Mouse (Mus musculus) midbrain, embryonic 15.5 days (tissue): Measurements from ENCODE around the gene Pou2f2. TPM values are rescaled to one million over a fixed set of nuclear protein-coding genes. Genes with fewer than 3 reads are reported as not detected.
A peak's percentile ranks its signal among the peaks of the same experiment; 100 is the strongest.

ENCODE experiments used
- ATAC-seq: fragments of 200-750 bp; cut with Nextera tagmentation; replicated peaks from 2 replicates; pipeline ENCODE4 v1.8.0; 2017; ENCODE audit warnings: moderate TSS enrichment
- H3K27ac ChIP-seq: fragments of 300-500 bp; sonication (generic); 2 replicates; pipeline ENCODE4 v1.5.1; 2015; ENCODE audit warnings: mild to moderate bottlenecking, inconsistent platforms
- H3K27me3 ChIP-seq: fragments of 300-500 bp; sonication (generic); replicated peaks from 2 replicates; pipeline ENCODE4 v1.6.1; 2015; ENCODE audit warnings: inconsistent platforms
- H3K36me3 ChIP-seq: fragments of 300-500 bp; sonication (generic); replicated peaks from 2 replicates; pipeline ENCODE4 v1.6.1; 2015; ENCODE audit warnings: inconsistent platforms
- H3K4me1 ChIP-seq: fragments of 300-500 bp; sonication (generic); 2 replicates; pipeline ENCODE4 v1.6.1; 2015; ENCODE audit warnings: inconsistent platforms
- H3K4me2 ChIP-seq: fragments of 300-500 bp; sonication (generic); 2 replicates; pipeline ENCODE4 v1.6.1; 2015; ENCODE audit warnings: inconsistent platforms, mild to moderate bottlenecking, moderate library complexity
- H3K4me3 ChIP-seq: fragments of 300-500 bp; sonication (generic); 2 replicates; pipeline ENCODE4 v1.5.1; 2015; ENCODE audit warnings: mild to moderate bottlenecking, inconsistent platforms
- H3K9ac ChIP-seq: fragments of 300-500 bp; sonication (generic); 2 replicates; pipeline ENCODE4 v1.6.1; 2015; ENCODE audit warnings: mild to moderate bottlenecking, inconsistent platforms
- H3K9me3 ChIP-seq: fragments of 300-500 bp; sonication (generic); 2 replicates; pipeline ENCODE4 v1.6.1; 2016; ENCODE audit warnings: inconsistent platforms
- WGBS: fragments of 180-500 bp; shearing (Covaris S2); methylation state at CpG from one replicate; pipeline ENCODE4 v1.1.7; 2015; ENCODE audit warnings: mixed read lengths; 5-methylcytosine and 5-hydroxymethylcytosine counted together
- polyA plus RNA-seq: library from polyadenylated mRNA; unstranded; fragments of >200 nt; fragmentation: Nextera tagmentation; extraction: Ambion mirVana; gene quantifications from 2 replicates; pipeline ENCODE4 v1.2.1, GENCODE M21; 2015

Pou2f2 gene
- polyA plus RNA-seq, 1 experiment from 2014 or later = 59.1 TPM

DNA sequence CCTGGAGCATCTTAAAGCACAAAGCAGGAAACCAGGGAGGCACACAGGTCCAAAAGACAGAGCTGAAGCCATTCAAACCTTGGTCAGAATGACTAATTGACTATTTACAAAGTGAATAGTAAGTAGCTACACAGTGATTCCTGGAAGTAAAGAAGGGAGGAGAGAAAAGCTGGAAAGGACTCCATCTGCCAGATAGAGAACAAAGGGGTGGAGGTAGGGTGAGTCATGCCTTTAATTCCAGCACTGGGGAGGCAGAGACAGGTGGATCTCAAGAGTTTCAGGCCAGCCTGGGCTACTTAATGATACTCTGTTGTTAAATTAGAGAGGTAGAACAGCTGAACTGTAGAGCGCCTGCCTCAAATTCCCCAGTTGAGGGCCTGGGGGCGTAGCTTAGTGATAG, 34.6 kb upstream of the Pou2f2 start:
- Histone ChIP-seq H3K9me3 (no peaks in the 10 kb centered on the region), H3K27me3 (no peaks in the 10 kb centered on the region), H3K9ac (no peak overlapping the region), H3K4me3 (no peak overlapping the region), H3K4me1 (peaks cover 13% of the 10 kb centered on the region), H3K4me2 (no peak overlapping the region), H3K36me3 (peaks cover 24% of the 10 kb centered on the region; the same call in 1 of the 2 replicates), H3K27ac (no peak overlapping the region)
- ATAC-seq = no peak
- WGBS = 92% methylated on average over 2 of the region's 2 CpGs

DNA sequence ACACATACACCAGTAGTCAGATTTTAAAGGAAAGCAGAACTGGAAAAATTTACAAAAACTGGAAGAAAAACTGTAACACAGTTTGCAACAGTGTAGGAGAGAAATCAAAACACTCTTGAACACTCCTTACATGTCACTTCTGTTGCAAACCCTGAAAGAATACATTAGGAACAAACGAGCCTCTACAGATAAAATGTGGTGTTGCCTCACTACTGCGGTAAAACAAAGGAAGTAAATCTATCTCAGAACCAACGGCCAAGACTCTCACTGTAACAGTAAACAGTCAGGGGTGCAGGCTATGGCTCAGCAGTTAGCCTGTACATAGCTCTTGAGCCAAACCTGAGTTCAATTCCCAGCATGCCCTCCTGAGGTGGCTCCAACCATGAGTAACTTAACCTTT, 33.6 kb upstream of the Pou2f2 start:
- Histone ChIP-seq H3K4me2 (no peak overlapping the region), H3K27me3 (no peaks in the 10 kb centered on the region), H3K27ac (no peak overlapping the region), H3K9ac (no peak overlapping the region), H3K9me3 (no peaks in the 10 kb centered on the region), H3K4me3 (no peak overlapping the region), H3K36me3 (peaks cover 24% of the 10 kb centered on the region; the same call in 1 of the 2 replicates), H3K4me1 (peaks cover 5% of the 10 kb centered on the region)
- WGBS = 89% methylated on average over 3 of the region's 3 CpGs
- no peak for ATAC-seq

DNA sequence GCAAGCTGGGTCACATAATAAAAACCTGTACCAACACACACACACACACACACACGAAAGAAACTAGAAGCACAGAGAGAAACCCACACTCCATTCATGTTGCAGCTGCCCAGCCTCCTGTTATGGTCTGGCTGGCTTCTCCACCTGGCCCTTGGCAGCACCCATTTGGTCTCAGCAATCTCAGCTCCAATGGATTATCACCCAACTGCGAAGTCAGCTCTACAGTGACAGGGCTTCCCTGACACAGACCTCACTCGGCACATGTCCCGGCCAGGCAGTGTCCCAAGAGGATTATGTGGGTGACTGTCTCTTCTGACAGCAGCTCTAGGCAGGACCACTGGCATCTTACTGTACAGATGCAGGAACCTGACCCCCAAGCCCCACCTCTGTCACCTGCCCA, 31.0 kb upstream of the Pou2f2 start:
- peaks cover 24% of the 10 kb centered on the region; the same call in 1 of the 2 replicates for H3K36me3 ChIP-seq
- WGBS = 87% methylated on average over 4 of the region's 4 CpGs

DNA sequence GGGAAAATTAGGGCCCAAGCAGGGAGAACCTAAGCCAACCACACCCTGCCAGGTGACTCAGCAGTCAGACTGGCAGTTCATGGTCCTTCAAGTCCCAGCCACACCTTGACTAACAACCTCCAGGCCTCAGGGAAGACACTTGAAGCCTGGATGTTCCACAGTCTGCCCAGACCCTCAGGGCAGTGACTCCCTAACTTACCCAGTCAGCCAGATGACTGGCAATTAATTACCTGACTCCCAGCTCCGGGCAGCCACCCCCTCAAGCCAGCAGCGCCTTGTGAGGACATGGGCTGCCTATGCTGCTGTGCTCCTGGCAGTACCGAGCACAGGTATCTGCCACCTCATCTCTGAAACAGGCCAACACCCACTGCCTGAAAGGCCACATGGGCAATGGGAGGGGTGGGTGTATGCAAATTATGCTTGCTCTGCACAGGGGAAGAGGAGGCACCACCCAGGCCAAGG, 29.7 kb upstream of the Pou2f2 start:
- H3K9ac ChIP-seq = no peak overlapping the region
- H3K4me1 ChIP-seq = no peaks in the 10 kb centered on the region
- H3K4me2 ChIP-seq = no peak overlapping the region
- WGBS = 81% methylated on average over 3 of the region's 3 CpGs
- no peaks in the 10 kb centered on the region for H3K27me3 ChIP-seq
- H3K36me3 ChIP-seq = peaks cover 18% of the 10 kb centered on the region; the same call in 1 of the 2 replicates
- no peaks in the 10 kb centered on the region for H3K9me3 ChIP-seq
- no peak overlapping the region for H3K4me3 ChIP-seq
- no peak overlapping the region for H3K27ac ChIP-seq
- ATAC-seq = no peak

More for the DNA sequence above, 31.0 kb upstream of the Pou2f2 start:
- Histone ChIP-seq H3K27ac (no peak overlapping the region), H3K4me2 (no peak overlapping the region), H3K9me3 (no peaks in the 10 kb centered on the region), H3K4me3 (no peak overlapping the region), H3K4me1 (no peaks in the 10 kb centered on the region), H3K27me3 (no peaks in the 10 kb centered on the region), H3K9ac (no peak overlapping the region)
- ATAC-seq = no peak

GRCm38 (mm10) chr7:25206094-25206830, 26.7 kb upstream of the Pou2f2 start:
- no peak overlapping the region for H3K4me2 ChIP-seq
- H3K4me3 ChIP-seq = no peak overlapping the region
- no peak overlapping the region for H3K27ac ChIP-seq
- 87% methylated on average over 16 of the region's 16 CpGs for WGBS
- no peaks in the 10 kb centered on the region for H3K4me1 ChIP-seq
- H3K36me3 ChIP-seq = peaks cover 26% of the 10 kb centered on the region; the same call in 1 of the 2 replicates
- no peaks in the 10 kb centered on the region for H3K9me3 ChIP-seq
- H3K9ac ChIP-seq = no peak overlapping the region
- no peak for ATAC-seq
- no peaks in the 10 kb centered on the region for H3K27me3 ChIP-seq

DNA sequence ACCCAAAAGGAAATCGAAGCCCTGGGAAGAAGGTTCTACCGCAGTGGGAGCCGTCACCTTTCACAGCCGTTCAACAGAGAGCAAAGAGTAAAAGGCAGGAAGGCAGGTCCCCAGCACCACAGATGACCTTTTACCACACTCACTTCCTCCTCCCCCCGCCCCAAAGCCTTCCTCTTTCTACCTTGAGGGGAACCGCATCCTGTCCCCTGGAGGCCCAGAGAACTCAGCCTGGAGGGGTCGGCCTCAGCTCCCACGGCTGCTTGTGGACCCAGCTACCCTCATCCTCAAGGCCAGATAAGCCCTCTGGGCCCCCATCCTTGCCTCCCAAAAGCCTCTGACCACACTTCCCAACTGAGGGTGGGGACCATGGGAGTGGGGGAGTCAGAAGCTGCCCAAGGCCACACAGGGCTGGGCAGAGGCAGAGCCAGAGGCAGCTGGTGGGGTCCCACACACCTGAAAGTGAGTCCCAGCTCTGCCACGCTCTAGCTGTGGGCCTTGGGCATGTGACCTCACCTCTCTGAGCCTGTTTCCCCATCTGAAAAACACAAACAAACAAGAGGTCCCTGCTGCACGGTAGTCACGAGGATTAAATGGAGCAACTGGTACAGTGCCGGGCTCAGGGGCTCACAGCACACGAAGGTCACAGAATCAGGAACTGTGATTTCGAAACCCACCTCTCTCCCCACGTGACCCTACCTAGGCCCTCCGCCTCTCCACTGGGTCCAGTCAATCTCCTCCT, 26.0 kb upstream of the Pou2f2 start:
- peaks cover 20% of the 10 kb centered on the region; the same call in 1 of the 2 replicates for H3K36me3 ChIP-seq
- H3K27me3 ChIP-seq = no peaks in the 10 kb centered on the region
- no peak overlapping the region for H3K27ac ChIP-seq
- H3K4me1 ChIP-seq = no peaks in the 10 kb centered on the region
- no peak overlapping the region for H3K4me2 ChIP-seq
- H3K9me3 ChIP-seq = no peaks in the 10 kb centered on the region
- H3K9ac ChIP-seq = no peak overlapping the region
- 86% methylated on average over 16 of the region's 16 CpGs for WGBS
- no peak overlapping the region for H3K4me3 ChIP-seq
- ATAC-seq = no peak

DNA sequence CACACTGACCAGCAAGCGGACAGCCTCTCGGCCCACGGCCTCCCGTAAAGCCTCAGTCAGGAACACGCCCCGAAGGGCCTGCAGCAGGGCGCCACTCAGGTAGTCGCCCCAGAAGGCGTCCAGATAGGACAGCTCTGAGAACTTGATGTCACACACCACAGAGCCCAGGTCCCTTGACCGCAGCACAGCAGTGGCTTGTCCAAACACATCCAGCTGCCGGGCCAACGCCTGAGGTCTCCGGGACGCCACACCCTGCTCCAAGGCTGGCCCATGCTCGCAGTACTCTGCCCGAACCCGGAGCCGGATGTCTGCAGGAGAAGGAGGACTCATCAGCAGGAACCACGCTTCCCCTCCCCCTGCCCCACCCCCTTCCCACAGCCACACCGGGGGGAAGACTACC, 24.1 kb upstream of the Pou2f2 start:
- no peaks in the 10 kb centered on the region for H3K4me1 ChIP-seq
- no peak overlapping the region for H3K4me3 ChIP-seq
- H3K4me2 ChIP-seq = no peak overlapping the region
- 93% methylated on average over 20 of the region's 20 CpGs for WGBS
- H3K9me3 ChIP-seq = no peaks in the 10 kb centered on the region
- H3K27me3 ChIP-seq = no peaks in the 10 kb centered on the region
- H3K27ac ChIP-seq = no peak overlapping the region
- ATAC-seq = no peak
- H3K9ac ChIP-seq = no peak overlapping the region
- H3K36me3 ChIP-seq = peaks cover 13% of the 10 kb centered on the region; the same call in 1 of the 2 replicates

GRCm38 (mm10) chr7:25197384-25198018, 18.0 kb upstream of the Pou2f2 start:
- WGBS = 72% methylated on average over 10 of the region's 10 CpGs
- no peak overlapping the region for H3K9ac ChIP-seq
- no peaks in the 10 kb centered on the region for H3K9me3 ChIP-seq
- H3K4me2 ChIP-seq = no peak overlapping the region
- H3K4me3 ChIP-seq = no peak overlapping the region
- ATAC-seq = no peak
- no peaks in the 10 kb centered on the region for H3K4me1 ChIP-seq
- H3K27me3 ChIP-seq = no peaks in the 10 kb centered on the region
- no peak overlapping the region for H3K27ac ChIP-seq
- peaks cover 5% of the 10 kb centered on the region; the same call in 1 of the 2 replicates for H3K36me3 ChIP-seq

- Histone ChIP-seq H3K9me3 (no peaks in the 10 kb centered on the region), H3K9ac (no peak overlapping the region), H3K4me3 (no peak overlapping the region), H3K27ac (no peak overlapping the region), H3K27me3 (no peaks in the 10 kb centered on the region), H3K4me2 (no peak overlapping the region), H3K36me3 (0 out of 2 replicates have a peak, but pooled peaks cover 2% of the 10 kb centered on the region), H3K4me1 (no peaks in the 10 kb centered on the region)
- no peak for ATAC-seq
- 89% methylated on average over 9 of the region's 9 CpGs for WGBS
Measured at GRCm38 (mm10) chr7:25196107-25196506, 16.6 kb upstream of the Pou2f2 start.

- Histone ChIP-seq H3K27me3 (no peaks in the 10 kb centered on the region), H3K9ac (no peak overlapping the region), H3K4me3 (no peak overlapping the region), H3K4me1 (no peaks in the 10 kb centered on the region), H3K27ac (no peak overlapping the region), H3K9me3 (no peaks in the 10 kb centered on the region), H3K36me3 (0 out of 2 replicates have a peak, but pooled peaks cover 2% of the 10 kb centered on the region), H3K4me2 (no peak overlapping the region)
- WGBS = 79% methylated on average over 3 of the region's 3 CpGs
- ATAC-seq = no peak
Measured at GRCm38 (mm10) chr7:25195148-25195547, 15.6 kb upstream of the Pou2f2 start.

DNA sequence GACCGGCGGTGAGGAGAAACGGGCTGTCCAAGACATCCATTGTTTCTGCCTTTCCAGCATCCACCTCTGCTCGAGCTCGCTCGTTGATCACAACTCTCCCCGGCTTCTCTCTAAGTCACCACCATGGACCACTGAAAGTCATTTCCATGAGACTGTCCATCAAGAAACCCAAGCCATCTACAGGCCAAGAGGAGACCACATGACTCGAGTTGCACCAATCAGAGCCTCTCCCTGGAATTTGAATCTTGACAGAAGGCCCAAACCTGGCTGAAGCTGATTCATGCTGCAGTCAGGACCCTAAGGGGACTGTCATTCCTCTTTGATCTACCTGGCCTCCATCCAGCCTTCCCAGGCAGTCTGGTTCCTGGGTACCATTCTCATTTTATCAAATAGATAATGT, 12.6 kb upstream of the Pou2f2 start:
- 69% methylated on average over 8 of the region's 8 CpGs for WGBS
- no peaks in the 10 kb centered on the region for H3K9me3 ChIP-seq

GRCm38 (mm10) chr7:25190806-25191205, 11.3 kb upstream of the Pou2f2 start:
- ATAC-seq = no peak
- Histone ChIP-seq H3K27ac (no peak overlapping the region), H3K4me3 (no peak overlapping the region), H3K36me3 (no peaks in the 10 kb centered on the region), H3K4me2 (no peak overlapping the region), H3K4me1 (no peaks in the 10 kb centered on the region), H3K9me3 (no peaks in the 10 kb centered on the region), H3K9ac (no peak overlapping the region), H3K27me3 (no peaks in the 10 kb centered on the region)
- whole genome bisulfite sequencing = 87% methylated on average over 11 of the region's 11 CpGs

More for the DNA sequence above, 12.6 kb upstream of the Pou2f2 start:
- H3K27me3 ChIP-seq = no peaks in the 10 kb centered on the region
- no peak overlapping the region for H3K4me2 ChIP-seq
- peak overlapping the region; percentile 14; the same call in 1 of the 2 replicates for H3K27ac ChIP-seq
- no peak overlapping the region for H3K9ac ChIP-seq
- no peaks in the 10 kb centered on the region for H3K36me3 ChIP-seq
- peak; percentile 71 for ATAC-seq
- no peaks in the 10 kb centered on the region for H3K4me1 ChIP-seq
- no peak overlapping the region for H3K4me3 ChIP-seq
